Mouse (Mus musculus): ENCODE results near the gene Scd2. TPM values are rescaled to one million over a fixed set of nuclear protein-coding genes. Genes with fewer than 3 reads are reported as not detected.
"Not testable (repeated sequence)": the region's sequence is repeated elsewhere in the genome, so short reads cannot be mapped to it uniquely, and the experiment has no call there.

Scd2 gene
- polyA plus RNA-seq, 1 experiment from 2014 or later, result 424 TPM

DNA sequence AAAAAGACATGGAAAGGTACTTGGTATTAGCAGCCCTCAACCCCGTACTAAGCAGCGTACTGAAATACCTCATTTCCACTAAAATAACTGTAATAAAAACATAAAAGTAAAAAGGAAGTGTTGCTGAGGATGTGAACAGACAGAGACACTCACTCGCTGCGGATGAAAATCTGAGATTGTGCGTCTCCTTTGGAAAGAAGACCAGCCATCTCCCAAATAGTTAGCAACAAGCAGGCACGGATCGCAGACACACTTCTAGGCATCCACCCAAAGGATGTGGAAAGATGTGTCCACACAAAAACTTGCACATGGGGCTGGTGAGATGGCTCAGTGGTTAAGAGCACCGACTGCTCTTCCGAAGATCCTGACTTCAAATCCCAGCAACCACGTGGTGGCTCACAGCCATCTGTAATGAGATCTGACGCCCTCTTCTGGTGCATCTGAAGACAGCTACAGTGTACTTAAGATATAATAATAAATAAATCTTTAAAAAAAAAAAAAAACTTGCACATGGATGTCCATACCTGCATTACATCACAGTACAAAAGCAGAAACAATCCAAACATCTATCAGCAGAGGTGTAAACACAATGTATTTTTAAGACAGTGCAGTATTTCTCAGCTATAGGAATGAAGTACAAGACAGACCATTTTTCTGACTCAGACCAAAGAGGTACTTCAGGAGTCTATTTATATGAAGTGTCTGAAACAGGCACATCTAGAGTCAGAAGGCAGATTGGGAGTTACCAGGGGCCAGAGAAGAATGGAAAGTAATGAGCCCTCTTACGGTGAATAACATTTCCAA is 16.1 kb downstream of the Scd2 start:
- Histone ChIP-seq H3K4me3 (no peak overlapping the region), H3K4me2 (replicated peaks) (no peak overlapping the region), H3K4me1 (peaks cover 32% of the 10 kb centered on the region), H3K9me3 (no peaks in the 10 kb centered on the region), H3K9ac (replicated peaks) (no peak overlapping the region), H3K36me3 (peaks cover 47% of the 10 kb centered on the region), H3K27me3 (no peaks in the 10 kb centered on the region), H3K27ac (replicated peaks) (no peak overlapping the region)
- WGBS, result 81% methylated on average over 12 of the region's 12 CpGs
- ATAC-seq (ENCODE audit: low FRiP score, low read depth), result no peak

DNA sequence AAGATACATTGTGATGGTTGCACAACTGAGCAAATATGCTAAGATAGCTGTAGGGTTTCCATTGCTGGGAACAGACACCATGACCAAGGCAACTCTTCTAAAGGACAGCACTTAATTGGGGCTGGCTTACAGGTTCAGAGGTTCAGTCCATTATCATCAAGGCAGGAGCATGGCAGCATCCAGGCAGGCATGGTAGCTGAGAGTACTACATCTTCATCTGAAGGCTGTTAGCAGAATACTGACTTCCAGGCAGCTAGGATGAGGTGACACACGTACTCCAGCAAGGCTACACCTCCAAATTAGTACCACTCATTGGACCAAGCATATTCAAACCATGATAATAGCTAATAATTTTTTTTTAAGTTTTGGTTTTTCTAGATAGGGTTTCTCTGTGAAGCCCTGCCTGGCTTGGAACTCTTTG is 16.7 kb downstream of the Scd2 start:
- not testable (repeated sequence) for H3K4me3 ChIP-seq; H3K4me2 ChIP-seq (replicated peaks); H3K9ac ChIP-seq (replicated peaks); H3K9me3 ChIP-seq; H3K27me3 ChIP-seq; ATAC-seq (ENCODE audit: low FRiP score, low read depth); H3K27ac ChIP-seq (replicated peaks)
- WGBS, result 90% methylated on average over 1 of the region's 1 CpGs
- Histone ChIP-seq H3K36me3 (peaks cover 41% of the 10 kb centered on the region), H3K4me1 (peaks cover 31% of the 10 kb centered on the region)

DNA sequence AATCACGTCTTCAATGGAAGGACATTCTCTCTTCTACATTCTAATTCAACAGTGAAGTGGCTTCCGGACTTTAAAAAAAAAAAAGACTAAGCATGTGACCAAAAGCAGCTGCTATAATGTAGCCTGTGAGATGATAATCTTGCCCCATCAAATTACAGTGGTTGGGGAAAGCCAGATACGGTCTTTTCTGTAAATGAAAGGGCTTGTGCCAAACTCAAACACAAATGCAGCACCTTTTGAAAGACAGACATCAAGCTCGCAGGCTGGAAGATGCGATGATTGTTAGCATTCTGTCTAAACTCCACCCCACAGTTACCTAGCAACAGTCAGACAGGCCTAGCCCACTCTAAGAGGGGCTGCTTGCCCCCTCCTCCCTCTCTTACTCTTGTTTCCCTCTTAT is 17.3 kb downstream of the Scd2 start:
- 39% methylated on average over 5 of the region's 5 CpGs for WGBS
- H3K36me3 ChIP-seq, result peaks cover 35% of the 10 kb centered on the region
- ATAC-seq (ENCODE audit: low FRiP score, low read depth), result no peak
- no peak overlapping the region for H3K9ac ChIP-seq (replicated peaks)
- H3K27ac ChIP-seq (replicated peaks), result no peak overlapping the region
- peaks cover 32% of the 10 kb centered on the region for H3K4me1 ChIP-seq
- no peak overlapping the region for H3K4me3 ChIP-seq
- no peaks in the 10 kb centered on the region for H3K27me3 ChIP-seq
- no peaks in the 10 kb centered on the region for H3K9me3 ChIP-seq
- H3K4me2 ChIP-seq (replicated peaks), result no peak overlapping the region

DNA sequence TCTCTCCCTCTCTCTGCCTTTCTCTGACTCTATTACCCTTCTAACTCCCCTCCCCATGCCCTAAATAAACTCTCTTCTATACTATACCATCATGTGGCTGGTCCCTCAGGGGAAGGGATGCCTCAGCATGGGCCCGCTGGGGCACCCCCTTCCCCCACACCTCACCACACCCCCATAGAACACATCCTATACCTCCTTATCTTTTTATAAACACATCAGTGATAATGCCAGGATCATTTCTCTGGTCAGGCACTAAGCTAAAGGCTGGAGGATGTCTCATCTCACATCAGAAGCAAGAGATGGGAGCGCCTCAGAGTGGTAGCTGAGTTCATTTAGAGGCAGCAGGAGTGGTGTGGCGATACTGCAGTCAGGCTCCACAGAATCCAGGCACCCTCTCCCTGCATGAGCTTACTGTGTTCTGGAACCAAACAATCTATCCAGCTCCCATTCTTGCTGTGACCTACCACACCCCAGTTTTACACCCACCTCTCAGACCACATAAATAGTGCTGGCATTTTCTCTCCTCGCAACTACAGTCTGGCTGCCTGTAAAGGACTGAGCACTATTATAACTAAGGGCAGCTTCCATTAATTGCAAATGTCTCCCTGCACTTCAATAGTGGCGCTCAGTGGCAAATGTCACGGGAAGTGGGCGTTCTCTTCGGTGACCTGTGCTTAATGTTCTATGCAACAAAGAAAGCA is 18.0 kb downstream of the Scd2 start:
- Histone ChIP-seq H3K27me3 (no peaks in the 10 kb centered on the region), H3K4me2 (replicated peaks) (no peak overlapping the region), H3K27ac (replicated peaks) (peak overlapping the region; percentile 50), H3K4me1 (peaks cover 32% of the 10 kb centered on the region), H3K9me3 (no peaks in the 10 kb centered on the region), H3K4me3 (no peak overlapping the region), H3K9ac (replicated peaks) (no peak overlapping the region; the same call in 1 of the 2 replicates), H3K36me3 (peaks cover 28% of the 10 kb centered on the region)
- ATAC-seq (ENCODE audit: low FRiP score, low read depth), result no peak
- 54% methylated on average over 8 of the region's 8 CpGs for WGBS

DNA sequence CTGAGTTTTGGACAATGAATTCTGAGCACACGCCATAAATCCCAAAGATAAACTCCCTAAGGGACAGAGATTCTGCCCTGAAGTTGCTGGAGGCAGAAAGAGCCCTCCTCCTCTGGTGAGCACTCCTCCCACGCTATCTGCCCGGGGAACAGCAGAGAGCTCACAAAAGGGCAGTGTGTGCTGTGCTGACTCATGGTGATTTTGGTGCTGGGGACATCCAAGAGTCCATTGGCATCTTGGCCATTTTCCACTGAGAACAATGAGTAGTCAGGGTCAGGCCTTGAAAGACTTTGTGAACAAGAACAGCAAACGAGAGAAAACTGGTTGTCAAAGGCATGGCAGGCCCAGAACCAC is 18.5 kb downstream of the Scd2 start:
- WGBS, result 26% methylated on average over 4 of the region's 4 CpGs
- H3K36me3 ChIP-seq, result peaks cover 23% of the 10 kb centered on the region
- H3K4me1 ChIP-seq, result peaks cover 32% of the 10 kb centered on the region
- no peaks in the 10 kb centered on the region for H3K27me3 ChIP-seq
- H3K4me3 ChIP-seq, result no peak overlapping the region
- no peak overlapping the region for H3K9ac ChIP-seq (replicated peaks)
- H3K9me3 ChIP-seq, result no peaks in the 10 kb centered on the region
- H3K27ac ChIP-seq (replicated peaks), result peak overlapping the region; percentile 50
- no peak overlapping the region for H3K4me2 ChIP-seq (replicated peaks)
- no peak for ATAC-seq (ENCODE audit: low FRiP score, low read depth)

DNA sequence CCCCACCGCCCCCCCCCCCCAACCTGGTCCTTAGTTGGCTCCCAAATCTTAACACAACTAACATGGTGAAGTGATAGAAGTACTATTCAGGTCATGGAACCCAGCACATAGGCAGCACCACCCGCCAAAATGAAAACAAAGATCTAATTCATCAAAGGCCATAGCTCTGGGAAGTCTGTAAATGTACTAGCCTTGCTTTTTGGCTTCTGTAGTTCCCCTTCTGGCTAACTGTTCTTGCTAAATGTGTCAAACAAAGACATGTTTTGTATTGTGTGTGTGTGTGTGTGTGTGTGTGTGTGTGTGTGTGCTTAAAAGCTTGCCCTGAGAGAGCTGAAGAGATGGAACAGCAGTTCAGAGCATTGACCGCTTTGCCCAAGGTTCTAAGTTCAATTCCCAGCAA is 19.6 kb downstream of the Scd2 start:
- H3K27ac ChIP-seq (replicated peaks), result no peak overlapping the region
- H3K4me3 ChIP-seq, result no peak overlapping the region
- no peak for ATAC-seq (ENCODE audit: low FRiP score, low read depth)
- H3K9ac ChIP-seq (replicated peaks), result no peak overlapping the region
- peaks cover 12% of the 10 kb centered on the region for H3K36me3 ChIP-seq
- H3K27me3 ChIP-seq, result no peaks in the 10 kb centered on the region
- H3K4me2 ChIP-seq (replicated peaks), result no peak overlapping the region
- 83% methylated on average over 3 of the region's 3 CpGs for WGBS
- peaks cover 32% of the 10 kb centered on the region for H3K4me1 ChIP-seq
- H3K9me3 ChIP-seq, result no peaks in the 10 kb centered on the region

DNA sequence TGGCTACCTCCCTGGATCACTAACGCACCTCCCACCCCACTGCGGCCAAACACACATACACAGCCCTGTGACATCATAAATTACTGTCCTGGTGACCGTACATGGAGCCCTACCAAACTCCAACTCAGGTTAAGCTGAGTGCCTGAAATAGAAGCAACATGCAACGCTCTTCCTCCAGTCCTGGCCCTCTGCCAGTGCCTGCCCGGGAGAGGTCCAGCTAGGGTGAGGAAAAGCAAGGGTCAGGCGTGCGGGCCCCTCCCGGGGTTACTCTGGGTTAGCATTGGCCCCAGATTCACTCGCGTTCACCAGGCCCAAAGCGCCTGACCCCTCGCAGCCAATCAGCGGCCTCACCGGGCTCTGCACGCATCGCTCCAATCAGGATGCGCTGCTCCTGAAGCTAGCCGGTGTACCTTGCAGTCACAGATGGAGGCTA is 20.9 kb downstream of the Scd2 start:
- peaks cover 2% of the 10 kb centered on the region; the same call in 1 of the 2 replicates for H3K36me3 ChIP-seq
- no peaks in the 10 kb centered on the region for H3K9me3 ChIP-seq
- peak overlapping the region; percentile 79 for H3K4me2 ChIP-seq (replicated peaks)
- 3% methylated on average over 18 of the region's 18 CpGs for WGBS
- H3K9ac ChIP-seq (replicated peaks), result peak overlapping the region; percentile 60
- peak overlapping the region; percentile 54 for H3K4me3 ChIP-seq
- H3K27ac ChIP-seq (replicated peaks), result peak overlapping the region; percentile 39; the same call in 1 of the 2 replicates
- H3K4me1 ChIP-seq, result peaks cover 32% of the 10 kb centered on the region
- peak; percentile 92 for ATAC-seq (ENCODE audit: low FRiP score, low read depth)
- no peaks in the 10 kb centered on the region for H3K27me3 ChIP-seq

DNA sequence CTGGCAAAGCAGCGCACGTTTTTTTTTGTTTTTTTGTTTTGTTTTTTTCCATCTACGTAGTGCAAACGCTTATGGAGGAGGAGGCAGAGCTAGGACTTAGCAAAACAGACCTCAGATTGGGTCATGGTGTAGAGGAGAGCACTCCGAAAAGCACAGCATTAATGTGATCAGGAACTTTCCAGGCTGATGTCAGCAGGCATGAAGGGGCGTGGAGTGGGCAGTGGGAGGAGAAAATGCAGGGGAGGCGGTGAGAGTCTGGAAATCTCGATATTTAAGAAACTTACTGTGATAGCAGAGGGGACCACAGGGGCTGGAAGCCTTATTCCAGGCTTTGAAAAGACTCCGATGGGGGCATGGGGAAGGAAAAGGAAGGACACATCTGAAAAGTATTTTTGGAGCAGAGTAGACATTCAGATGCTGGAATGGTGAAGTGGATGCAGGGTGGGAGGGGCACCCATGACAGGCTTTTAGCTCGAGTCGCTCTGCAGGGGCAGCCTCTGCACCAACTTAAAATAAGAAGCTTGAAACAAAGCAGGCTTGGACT is 21.5 kb downstream of the Scd2 start:
- 2% methylated on average over 11 of the region's 11 CpGs for WGBS
- ATAC-seq (ENCODE audit: low FRiP score, low read depth), result peak; percentile 82
- H3K27me3 ChIP-seq, result no peaks in the 10 kb centered on the region
- peak overlapping the region; percentile 79 for H3K4me2 ChIP-seq (replicated peaks)
- H3K9ac ChIP-seq (replicated peaks), result peak overlapping the region; percentile 60
- peaks cover 32% of the 10 kb centered on the region for H3K4me1 ChIP-seq
- peak overlapping the region; percentile 54 for H3K4me3 ChIP-seq
- no peaks in the 10 kb centered on the region for H3K9me3 ChIP-seq
- H3K36me3 ChIP-seq, result no peaks in the 10 kb centered on the region
- peak overlapping the region; percentile 39; the same call in 1 of the 2 replicates for H3K27ac ChIP-seq (replicated peaks)

DNA sequence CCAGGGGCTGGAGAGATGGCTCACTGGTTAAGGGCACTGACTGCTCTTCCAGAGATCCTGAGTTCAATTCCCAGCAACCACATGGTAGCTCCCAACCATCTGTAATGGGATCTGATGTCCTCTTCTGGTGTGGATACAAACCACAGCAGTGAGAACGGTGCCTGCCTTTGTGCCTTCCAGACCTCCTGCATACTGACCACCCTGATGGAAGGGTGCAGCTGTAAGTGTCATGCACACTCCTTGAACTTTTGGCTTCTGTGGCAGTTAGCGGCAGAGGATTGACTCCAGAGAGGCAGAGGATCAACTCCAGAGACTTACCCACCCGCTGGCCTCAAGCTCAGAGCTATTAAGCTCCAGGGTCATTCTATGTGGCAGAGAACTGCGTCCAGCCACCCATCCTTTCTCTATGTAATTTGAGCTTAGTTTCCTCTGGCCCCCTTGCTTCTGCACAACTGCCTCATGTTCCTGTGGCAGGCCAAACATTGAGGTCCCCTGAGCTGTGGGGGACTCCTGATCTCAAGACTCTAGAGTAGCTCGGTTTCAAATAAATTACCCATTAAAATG is 23.4 kb downstream of the Scd2 start:
- Histone ChIP-seq H3K36me3 (no peaks in the 10 kb centered on the region), H3K4me1 (peaks cover 17% of the 10 kb centered on the region), H3K4me3 (no peak overlapping the region), H3K9ac (replicated peaks) (no peak overlapping the region), H3K27ac (replicated peaks) (no peak overlapping the region), H3K27me3 (no peaks in the 10 kb centered on the region), H3K4me2 (replicated peaks) (no peak overlapping the region), H3K9me3 (no peaks in the 10 kb centered on the region)
- 75% methylated on average over 5 of the region's 5 CpGs for WGBS
- no peak for ATAC-seq (ENCODE audit: low FRiP score, low read depth)

DNA sequence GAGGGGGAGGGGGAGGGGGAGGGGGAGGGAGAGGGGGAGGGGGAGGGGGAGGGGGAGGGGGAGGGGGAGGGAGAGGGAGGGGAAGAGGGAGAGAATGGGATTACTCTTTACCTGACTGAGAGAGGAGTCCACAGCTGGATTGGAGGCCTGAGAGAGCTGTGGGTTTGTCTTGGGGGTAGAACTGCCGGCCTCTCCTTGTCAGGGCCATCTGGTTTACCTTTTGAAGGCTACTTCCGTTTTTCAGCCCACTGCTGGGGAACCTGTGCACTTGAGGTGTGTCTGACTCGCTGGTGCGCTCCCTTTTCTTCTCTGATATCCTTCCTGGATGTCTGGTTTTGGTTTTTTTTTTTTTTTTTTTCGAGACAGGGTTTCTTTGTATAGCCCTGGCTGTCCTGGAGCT is 23.9 kb downstream of the Scd2 start:
- no peak overlapping the region for H3K27ac ChIP-seq (replicated peaks)
- H3K9me3 ChIP-seq, result no peaks in the 10 kb centered on the region
- no peak overlapping the region for H3K4me2 ChIP-seq (replicated peaks)
- no peaks in the 10 kb centered on the region for H3K36me3 ChIP-seq
- no peak overlapping the region for H3K9ac ChIP-seq (replicated peaks)
- peaks cover 11% of the 10 kb centered on the region for H3K4me1 ChIP-seq
- no peak overlapping the region for H3K4me3 ChIP-seq
- no peaks in the 10 kb centered on the region for H3K27me3 ChIP-seq
- no peak for ATAC-seq (ENCODE audit: low FRiP score, low read depth)
- WGBS, result 68% methylated on average over 5 of the region's 5 CpGs

DNA sequence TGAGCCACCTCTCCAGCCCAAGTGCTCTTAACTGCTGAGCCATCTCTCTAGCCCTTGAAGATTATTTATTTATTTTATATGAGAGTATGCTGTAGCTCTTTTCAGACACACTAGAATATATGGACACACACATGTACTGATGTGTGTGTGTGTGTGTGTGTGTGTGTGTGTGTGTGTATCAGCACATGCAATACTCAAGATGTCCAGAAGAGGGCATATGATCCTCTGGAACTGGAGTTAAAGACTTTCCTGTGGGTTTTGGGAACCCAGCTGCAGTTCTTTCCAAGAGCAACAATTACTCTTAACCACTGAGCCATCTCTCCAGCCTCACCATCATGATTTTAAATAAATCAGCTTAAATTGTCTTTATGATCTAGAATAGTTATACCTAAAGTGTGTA is 25.1 kb downstream of the Scd2 start:
- Histone ChIP-seq H3K4me2 (replicated peaks) (no peak overlapping the region), H3K9me3 (no peaks in the 10 kb centered on the region), H3K36me3 (no peaks in the 10 kb centered on the region), H3K4me3 (no peak overlapping the region), H3K4me1 (peaks cover 11% of the 10 kb centered on the region), H3K27ac (replicated peaks) (no peak overlapping the region), H3K27me3 (no peaks in the 10 kb centered on the region), H3K9ac (replicated peaks) (no peak overlapping the region)
- no peak for ATAC-seq (ENCODE audit: low FRiP score, low read depth)

DNA sequence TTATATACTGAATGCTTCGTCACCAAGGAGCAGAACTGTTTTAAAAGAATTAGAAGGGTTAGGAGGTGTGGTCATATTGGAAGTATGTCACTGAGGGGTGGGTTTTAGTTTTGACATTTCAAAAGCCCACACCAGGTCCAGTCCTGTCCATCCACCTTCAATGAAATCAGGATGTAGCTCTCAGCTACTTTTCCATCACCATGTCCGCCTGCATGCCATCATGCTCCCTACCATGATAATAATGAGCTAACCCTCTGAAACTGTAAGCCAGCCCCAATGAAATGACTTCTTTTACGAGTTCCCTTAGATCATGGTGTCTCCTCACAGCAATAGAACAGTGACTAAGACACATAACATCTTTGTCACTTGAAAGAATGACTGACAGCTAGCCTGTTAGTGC is 26.8 kb downstream of the Scd2 start:
- Histone ChIP-seq H3K9ac (replicated peaks) (no peak overlapping the region), H3K27ac (replicated peaks) (no peak overlapping the region), H3K9me3 (no peaks in the 10 kb centered on the region), H3K4me1 (peaks cover under 1% of the 10 kb centered on the region; the same call in 1 of the 2 replicates), H3K36me3 (no peaks in the 10 kb centered on the region), H3K27me3 (no peaks in the 10 kb centered on the region), H3K4me2 (replicated peaks) (no peak overlapping the region), H3K4me3 (no peak overlapping the region)
- WGBS, result 88% methylated on average over 3 of the region's 3 CpGs
- no peak for ATAC-seq (ENCODE audit: low FRiP score, low read depth)

Measured in midbrain, embryonic 12.5 days (tissue).